In genomic region chr10:60411794-60412193, GRCm38 (mm10) we compare ENCODE assay signal across 13 mouse cellular contexts. TPM values are rescaled to one million over a fixed set of nuclear protein-coding genes. Genes with fewer than 3 reads are reported as not detected.
A peak's percentile ranks its signal among the peaks of the same experiment; 100 is the strongest.
DNase-seq lines count a peak whose midpoint lies in the region; ATAC-seq and TF ChIP-seq lines count a peak whose summit lies in the region.
"Had no signal": no experiment of that assay in that cellular context is flagged by ENCODE, and none has a peak within 500 bp of the region (broad histone marks: within the 10 kb centered on the region; RNA-seq: fewer than 3 reads in every experiment).

No protein-coding gene starts in this region.

- no peak for DNase-seq in forebrain, postnatal 0 days
- DNase-seq in liver, postnatal 0 days: no peak
- no peak for DNase-seq in liver
- peak; percentile 35 for DNase-seq in ES-CJ7 (ENCODE audit: low read depth, low spot score)
- no peak for DNase-seq in frontal cortex, postnatal 10 days (ENCODE audit: low spot score in 2 of 2)
- DNase-seq in cerebellum, adult 8-10 months: no peak
- DNase-seq: cerebellum, postnatal 25 days; heart, postnatal 10 days had no signal

- H3K9me3 ChIP-seq in forebrain, postnatal 0 days (ENCODE audit: low read length): no peaks in the 10 kb centered on the region
- H3K9me3 ChIP-seq in forebrain, embryonic 15.5 days: no peaks in the 10 kb centered on the region
- no peaks in the 10 kb centered on the region for H3K9me3 ChIP-seq in liver, postnatal 0 days (ENCODE audit: low read length)
- H3K9me3 ChIP-seq: liver, embryonic 15.5 days had no signal

- H3K4me1 ChIP-seq in forebrain, postnatal 0 days (ENCODE audit: insufficient read depth): no peaks in the 10 kb centered on the region
- H3K4me1 ChIP-seq in forebrain, embryonic 15.5 days: no peaks in the 10 kb centered on the region
- H3K4me1 ChIP-seq in liver, postnatal 0 days (ENCODE audit: insufficient read depth): no peaks in the 10 kb centered on the region
- no peaks in the 10 kb centered on the region for H3K4me1 ChIP-seq in embryonic fibroblast, embryonic 13.5 days (ENCODE audit: control insufficient read depth, insufficient read depth, low read length)
- H3K4me1 ChIP-seq: liver, embryonic 15.5 days had no signal

- ATAC-seq in forebrain, postnatal 0 days: no peak
- no peak for ATAC-seq in forebrain, embryonic 15.5 days (replicated peaks)
- no peak for ATAC-seq in liver, postnatal 0 days

- H3K27me3 ChIP-seq in forebrain, postnatal 0 days (ENCODE audit: insufficient read depth, low read length): no peaks in the 10 kb centered on the region
- H3K27me3 ChIP-seq in forebrain, embryonic 15.5 days: no peaks in the 10 kb centered on the region
- H3K27me3 ChIP-seq in liver, postnatal 0 days (ENCODE audit: insufficient read depth, low read length): no peaks in the 10 kb centered on the region

- H3K36me3 ChIP-seq in forebrain, postnatal 0 days (ENCODE audit: insufficient read depth): no peaks in the 10 kb centered on the region
- no peaks in the 10 kb centered on the region for H3K36me3 ChIP-seq in forebrain, embryonic 15.5 days
- H3K36me3 ChIP-seq in liver, postnatal 0 days (replicated peaks; ENCODE audit: insufficient read depth, low read length): no peaks in the 10 kb centered on the region
- H3K36me3 ChIP-seq: liver, embryonic 15.5 days had no signal

- no peak overlapping the region for H3K4me3 ChIP-seq in forebrain, postnatal 0 days (ENCODE audit: low read depth, low read length)
- H3K4me3 ChIP-seq in forebrain, embryonic 15.5 days: no peak overlapping the region
- H3K4me3 ChIP-seq in liver, postnatal 0 days (ENCODE audit: low read depth, low read length): no peak overlapping the region
- H3K4me3 ChIP-seq in embryonic fibroblast, embryonic 13.5 days (ENCODE audit: insufficient read depth, low read length): no peak overlapping the region
- H3K4me3 ChIP-seq: liver, embryonic 15.5 days; myocyte had no signal

- no peak overlapping the region for H3K27ac ChIP-seq in forebrain, postnatal 0 days (ENCODE audit: low read depth, low read length)
- H3K27ac ChIP-seq in forebrain, embryonic 15.5 days (replicated peaks): no peak overlapping the region
- H3K27ac ChIP-seq in liver, postnatal 0 days (ENCODE audit: low read depth): no peak overlapping the region
- H3K27ac ChIP-seq in embryonic fibroblast, embryonic 13.5 days (ENCODE audit: insufficient read depth, low read length): no peak overlapping the region
- H3K27ac ChIP-seq: liver, embryonic 15.5 days had no signal

- peak; percentile 61 for TF ChIP-seq CTCF in forebrain, postnatal 0 days (IDR thresholded peaks at IDR 0.05; ENCODE audit: low read depth)
- peak; percentile 51 for TF ChIP-seq CTCF in liver, postnatal 0 days (IDR thresholded peaks at IDR 0.05; ENCODE audit: low read depth)
- TF ChIP-seq CTCF in embryonic fibroblast, embryonic 13.5 days (IDR thresholded peaks at IDR 0.05; ENCODE audit: borderline replicate concordance, insufficient read depth, low read length): peak; percentile 34; the same call in 1 of the 2 replicates

- no peak for TF ChIP-seq EP300 in liver, postnatal 0 days (IDR thresholded peaks at IDR 0.05; ENCODE audit: low read depth)

- no peak for TF ChIP-seq POLR2A in embryonic fibroblast, embryonic 13.5 days (IDR thresholded peaks at IDR 0.05; ENCODE audit: low read depth, low read length)

- H3K9ac ChIP-seq in forebrain, postnatal 0 days: no peak overlapping the region
- H3K9ac ChIP-seq in forebrain, embryonic 15.5 days (replicated peaks): no peak overlapping the region
- no peak overlapping the region for H3K9ac ChIP-seq in liver, postnatal 0 days (replicated peaks)
- H3K9ac ChIP-seq: liver, embryonic 15.5 days had no signal

- H3K4me2 ChIP-seq in forebrain, postnatal 0 days (ENCODE audit: low read depth): no peak overlapping the region
- H3K4me2 ChIP-seq in forebrain, embryonic 15.5 days (replicated peaks): no peak overlapping the region
- H3K4me2 ChIP-seq in liver, postnatal 0 days (ENCODE audit: low read depth, low read length): no peak overlapping the region
- H3K4me2 ChIP-seq: liver, embryonic 15.5 days had no signal

- WGBS in forebrain, postnatal 0 days: 22% methylated on average over 5 of the region's 5 CpGs
- WGBS in forebrain, embryonic 15.5 days: 29% methylated on average over 5 of the region's 5 CpGs
- 38% methylated on average over 5 of the region's 5 CpGs for WGBS in liver, postnatal 0 days (ENCODE audit: insufficient replicate concordance)

RNA-seq across cellular contexts. Expression of gene Gm17455, which starts 12.3 kb away (rescaled TPM):
- total RNA-seq in forebrain, postnatal 0 days (2014; rRNA removed): 4.7 and 5.4 TPM in 2 replicates
- 9.4 and 10.6 TPM in 2 replicates for polyA plus RNA-seq in forebrain, postnatal 0 days (2015; fragmentation: Nextera tagmentation; extraction: Ambion mirVana)
- polyA plus RNA-seq in forebrain, embryonic 15.5 days (2015; fragmentation: Nextera tagmentation; extraction: Ambion mirVana): 4.9 and 6.9 TPM in 2 replicates
- not detected in 2 replicates for polyA plus RNA-seq in liver, postnatal 0 days (2015; fragmentation: Nextera tagmentation; extraction: Ambion mirVana)
- not detected in 2 replicates for polyA plus RNA-seq in embryonic fibroblast, embryonic 13.5 days (2011; ENCODE audit: insufficient read length, low read depth, missing spikeins)
- total RNA-seq: adrenal gland, postnatal 36 days; heart, postnatal 10 days had no signal
